Mouse (Mus musculus): ENCODE results near the gene Clec9a. TPM values are rescaled to one million over a fixed set of nuclear protein-coding genes. Genes with fewer than 3 reads are reported as not detected.

The Clec9a gene
- polyA plus RNA-seq, 1 experiment from 2014 or later = 0.13 TPM

DNA sequence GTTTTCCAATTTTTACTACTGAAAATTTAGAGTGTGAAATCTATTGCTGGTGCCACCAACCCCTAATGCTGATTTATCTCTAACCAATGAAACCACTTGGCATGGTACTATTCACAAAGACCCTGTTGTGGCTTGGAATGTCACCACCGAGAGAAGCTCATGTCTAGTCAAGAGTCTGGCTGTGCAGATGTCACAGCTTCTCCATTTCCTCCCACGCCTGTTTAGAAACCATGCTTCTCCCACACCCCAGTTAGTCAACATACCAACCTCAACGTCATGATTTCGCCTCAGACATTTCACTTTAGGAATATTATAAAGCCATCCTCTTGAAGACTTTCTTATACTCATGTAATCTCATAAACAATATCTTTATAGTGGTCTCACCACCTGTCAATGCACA is 18.6 kb downstream of the Clec9a start:
- H3K4me1 ChIP-seq = peaks cover 15% of the 10 kb centered on the region
- H3K27me3 ChIP-seq = no peaks in the 10 kb centered on the region
- no peak overlapping the region for H3K4me3 ChIP-seq
- no peak overlapping the region for H3K27ac ChIP-seq
- no peaks in the 10 kb centered on the region for H3K9me3 ChIP-seq
- no peak overlapping the region for H3K4me2 ChIP-seq (replicated peaks)
- H3K9ac ChIP-seq = no peak overlapping the region
- WGBS = 75% methylated on average over 4 of the region's 4 CpGs
- no peak for ATAC-seq (ENCODE audit: low FRiP score, low read depth)
- H3K36me3 ChIP-seq = no peaks in the 10 kb centered on the region

DNA sequence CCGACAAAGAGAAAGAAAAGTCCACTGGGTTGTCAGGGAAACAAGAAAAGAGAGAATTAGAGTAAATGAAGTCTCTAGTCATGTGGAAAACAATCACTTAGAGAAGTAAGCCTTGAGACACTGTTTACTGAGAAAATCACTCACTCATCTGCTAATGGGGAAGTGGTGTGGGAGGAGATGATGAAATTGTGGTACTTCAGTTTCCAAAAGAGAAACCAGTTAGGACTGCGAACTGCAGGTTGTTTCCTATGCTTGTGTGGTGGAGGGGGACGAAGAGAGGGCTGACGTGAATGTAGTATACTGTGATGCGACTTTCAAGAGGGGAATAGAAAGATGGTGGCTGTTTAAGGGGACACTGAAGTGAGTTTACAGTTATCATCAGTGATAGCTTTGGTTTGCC is 25.6 kb downstream of the Clec9a start:
- H3K4me1 ChIP-seq = no peaks in the 10 kb centered on the region
- H3K4me3 ChIP-seq = no peak overlapping the region
- no peak overlapping the region for H3K4me2 ChIP-seq (replicated peaks)
- no peaks in the 10 kb centered on the region for H3K36me3 ChIP-seq
- no peak for ATAC-seq (ENCODE audit: low FRiP score, low read depth)
- H3K9me3 ChIP-seq = no peaks in the 10 kb centered on the region
- WGBS = 86% methylated on average over 5 of the region's 5 CpGs
- no peak overlapping the region for H3K27ac ChIP-seq
- no peak overlapping the region for H3K9ac ChIP-seq
- H3K27me3 ChIP-seq = no peaks in the 10 kb centered on the region

DNA sequence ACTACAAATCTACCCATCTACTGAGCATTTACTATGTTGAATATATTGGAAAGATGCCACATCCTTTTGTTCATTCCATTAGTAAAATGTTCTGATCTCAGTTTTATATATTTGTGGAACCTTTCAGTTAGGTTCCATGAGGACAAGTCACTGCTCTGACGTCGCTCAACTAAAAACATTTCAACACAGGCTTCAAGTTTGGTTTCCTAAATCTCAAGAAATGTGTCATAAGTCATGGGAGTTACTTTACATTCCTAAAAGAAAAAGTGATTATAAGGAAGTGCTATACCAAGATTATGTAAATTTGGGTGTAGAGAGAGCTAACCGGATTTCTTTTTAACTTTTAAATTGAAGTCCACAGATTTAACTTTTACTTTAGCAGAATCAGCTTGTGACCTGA is 27.4 kb downstream of the Clec9a start:
- no peak overlapping the region for H3K27ac ChIP-seq
- H3K27me3 ChIP-seq = no peaks in the 10 kb centered on the region
- H3K4me3 ChIP-seq = no peak overlapping the region
- no peak for ATAC-seq (ENCODE audit: low FRiP score, low read depth)
- no peaks in the 10 kb centered on the region for H3K9me3 ChIP-seq
- H3K36me3 ChIP-seq = no peaks in the 10 kb centered on the region
- no peak overlapping the region for H3K9ac ChIP-seq
- WGBS = 89% methylated on average over 3 of the region's 3 CpGs
- H3K4me1 ChIP-seq = no peaks in the 10 kb centered on the region
- H3K4me2 ChIP-seq (replicated peaks) = no peak overlapping the region

DNA sequence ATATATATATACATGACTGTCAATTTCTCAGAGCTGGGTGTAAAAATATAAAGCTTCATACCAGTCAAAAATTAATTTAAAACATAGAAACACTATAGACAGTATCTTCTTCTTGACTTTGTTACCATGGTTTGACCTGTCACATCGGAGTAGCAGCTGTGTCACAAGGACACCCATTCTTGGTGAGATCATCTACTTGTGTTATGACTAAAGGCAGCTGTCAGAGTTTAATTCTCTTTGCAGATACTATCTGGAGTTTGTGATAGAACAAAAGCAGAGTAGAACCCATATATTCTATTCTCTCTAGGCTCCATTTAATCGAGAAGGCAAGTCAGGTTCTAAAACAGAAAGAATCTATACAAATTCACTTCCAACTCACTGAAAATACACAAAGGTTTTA is 29.4 kb downstream of the Clec9a start:
- Histone ChIP-seq H3K27me3 (no peaks in the 10 kb centered on the region), H3K36me3 (no peaks in the 10 kb centered on the region), H3K9ac (no peak overlapping the region), H3K4me3 (no peak overlapping the region), H3K4me1 (no peaks in the 10 kb centered on the region), H3K4me2 (replicated peaks) (no peak overlapping the region), H3K27ac (no peak overlapping the region), H3K9me3 (no peaks in the 10 kb centered on the region)
- no peak for ATAC-seq (ENCODE audit: low FRiP score, low read depth)
- WGBS = 90% methylated on average over 2 of the region's 2 CpGs

DNA sequence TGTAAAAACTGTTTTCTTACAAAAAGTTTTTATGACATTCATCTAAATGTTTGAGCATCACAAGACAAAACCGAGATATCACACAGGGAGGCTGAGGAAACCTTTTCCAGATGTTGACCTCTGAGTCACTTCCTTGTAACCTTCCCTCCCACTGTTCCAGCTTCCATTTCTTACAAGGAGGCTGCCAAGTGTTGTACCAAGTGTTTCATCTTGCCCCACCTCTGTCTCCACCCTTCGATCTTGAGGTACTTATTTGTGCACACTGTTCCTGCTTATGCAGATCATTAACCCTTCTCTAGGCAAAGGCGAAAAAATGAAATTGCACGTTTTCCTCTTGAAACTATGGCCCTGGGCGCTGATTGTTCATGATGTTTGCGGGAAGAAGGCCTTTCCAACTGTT is 41.1 kb downstream of the Clec9a start:
- no peaks in the 10 kb centered on the region for H3K27me3 ChIP-seq
- no peaks in the 10 kb centered on the region for H3K36me3 ChIP-seq
- no peak overlapping the region for H3K9ac ChIP-seq
- 52% methylated on average over 6 of the region's 6 CpGs for WGBS
- no peaks in the 10 kb centered on the region for H3K4me1 ChIP-seq
- no peak overlapping the region for H3K27ac ChIP-seq
- H3K4me2 ChIP-seq (replicated peaks) = no peak overlapping the region
- no peak overlapping the region for H3K4me3 ChIP-seq
- no peak for ATAC-seq (ENCODE audit: low FRiP score, low read depth)
- H3K9me3 ChIP-seq = no peaks in the 10 kb centered on the region

DNA sequence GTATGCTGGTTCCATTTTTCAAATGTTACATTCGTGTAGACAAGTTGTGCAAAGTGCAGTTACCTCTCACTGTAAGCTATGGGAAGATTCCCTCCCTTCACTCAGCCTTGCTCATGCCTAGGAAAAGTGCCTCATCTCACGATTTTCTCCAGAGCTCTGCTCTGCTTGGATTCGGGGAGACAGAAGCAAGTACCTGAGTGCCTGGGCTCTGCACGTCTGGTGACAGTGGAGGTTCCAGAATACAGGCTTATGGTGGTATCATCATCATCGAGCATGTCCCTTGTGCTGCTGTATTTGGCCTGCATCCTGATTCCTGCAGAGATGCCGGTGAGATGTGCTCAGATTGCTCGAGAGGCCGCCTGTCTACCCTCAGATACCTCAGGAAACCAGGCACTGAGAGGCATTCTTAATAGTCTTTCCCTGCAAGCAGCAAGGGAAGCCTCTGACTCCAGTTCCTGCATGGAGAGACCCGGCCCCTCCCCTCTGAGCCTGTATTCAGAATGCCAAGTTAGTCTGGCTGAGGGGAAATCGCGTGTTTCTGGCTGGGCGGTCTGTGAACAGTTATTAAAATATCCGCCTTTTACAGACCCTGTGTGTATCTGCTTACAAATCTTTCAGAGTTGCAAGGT is 42.9 kb downstream of the Clec9a start, which contains the start of gene Clec1a:
TSS of gene Clec1a (minus strand) at position 590 of the 629 bp plus-strand sequence.
- no peaks in the 10 kb centered on the region for H3K9me3 ChIP-seq
- H3K36me3 ChIP-seq = no peaks in the 10 kb centered on the region
- no peaks in the 10 kb centered on the region for H3K4me1 ChIP-seq
- peak; percentile 32; the same call in 1 of the 2 replicates for ATAC-seq (ENCODE audit: low FRiP score, low read depth)
- H3K27ac ChIP-seq = no peak within 1 kb of the TSS
- 52% methylated on average over 13 of the region's 13 CpGs for WGBS
- H3K4me3 ChIP-seq = no peak within 1 kb of the TSS
- H3K9ac ChIP-seq = peak within 1 kb of the TSS; percentile 35; the same call in 1 of the 2 replicates
- H3K4me2 ChIP-seq (replicated peaks) = 0 out of 2 replicates have a peak within 1 kb of the TSS, but pooled peaks have one; percentile 16
- no peaks in the 10 kb centered on the region for H3K27me3 ChIP-seq

DNA sequence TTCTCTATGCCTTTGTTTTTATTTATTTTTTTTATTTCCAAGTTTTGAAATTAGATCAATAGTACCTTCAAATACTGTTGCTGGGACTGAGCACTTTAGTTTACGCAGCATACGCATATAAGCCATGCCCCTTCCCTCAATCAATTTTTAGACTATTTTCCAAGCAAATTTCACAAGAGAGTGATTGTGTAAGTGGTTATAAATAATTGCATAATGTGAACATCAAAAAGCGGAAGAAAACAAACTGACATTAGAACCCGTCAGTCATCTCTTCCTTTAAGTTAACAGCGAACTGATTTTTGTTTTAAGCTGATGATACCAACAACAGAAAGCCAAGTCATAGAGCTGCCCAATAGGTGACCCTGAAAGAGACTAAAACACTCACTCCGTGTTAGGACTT is 62.7 kb downstream of the Clec9a start:
- Histone ChIP-seq H3K36me3 (no peaks in the 10 kb centered on the region), H3K4me1 (no peaks in the 10 kb centered on the region), H3K4me2 (replicated peaks) (no peak overlapping the region), H3K4me3 (no peak overlapping the region), H3K9ac (no peak overlapping the region), H3K27ac (no peak overlapping the region), H3K27me3 (no peaks in the 10 kb centered on the region), H3K9me3 (no peaks in the 10 kb centered on the region)
- no peak for ATAC-seq (ENCODE audit: low FRiP score, low read depth)
- WGBS = 90% methylated on average over 6 of the region's 6 CpGs

DNA sequence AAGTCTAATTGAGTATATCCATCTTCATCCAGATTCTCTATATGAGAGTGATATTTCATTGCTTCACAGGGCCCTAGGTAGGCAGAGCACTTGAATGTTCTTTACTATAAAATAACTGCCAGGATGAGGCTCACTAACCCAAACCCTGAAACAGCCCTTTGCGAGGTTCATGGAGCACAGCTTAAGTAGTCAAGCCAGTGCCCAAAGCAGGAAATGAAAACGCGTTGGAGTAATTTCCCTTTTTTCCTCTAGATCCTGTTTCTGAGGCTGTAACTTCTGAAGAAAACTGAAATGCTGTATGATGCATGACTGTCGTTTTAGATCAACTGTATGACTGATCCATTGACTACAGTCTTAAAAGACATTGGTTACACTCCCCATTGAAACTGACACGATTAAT is 64.0 kb downstream of the Clec9a start:
- H3K9me3 ChIP-seq = no peaks in the 10 kb centered on the region
- no peaks in the 10 kb centered on the region for H3K4me1 ChIP-seq
- H3K36me3 ChIP-seq = no peaks in the 10 kb centered on the region
- no peaks in the 10 kb centered on the region for H3K27me3 ChIP-seq
- H3K4me2 ChIP-seq (replicated peaks) = no peak overlapping the region
- ATAC-seq (ENCODE audit: low FRiP score, low read depth) = no peak
- no peak overlapping the region for H3K4me3 ChIP-seq
- H3K9ac ChIP-seq = no peak overlapping the region
- WGBS = 68% methylated on average over 5 of the region's 5 CpGs
- no peak overlapping the region for H3K27ac ChIP-seq

Other genes starting within 250 kb of the Clec9a start
- 0.15 TPM in 1 of 2 replicates, not detected in the other for gene Clec2d, start 228.2 kb upstream of the Clec9a start, polyA plus RNA-seq (2015; fragmentation: Nextera tagmentation; extraction: Ambion mirVana)
- gene Cd69, start 133.4 kb upstream of the Clec9a start, polyA plus RNA-seq (2015; fragmentation: Nextera tagmentation; extraction: Ambion mirVana) = 0.08 and 0.11 TPM in 2 replicates
- gene 4922502D21Rik, start 77.1 kb upstream of the Clec9a start, polyA plus RNA-seq (2015; fragmentation: Nextera tagmentation; extraction: Ambion mirVana) = not detected in 2 replicates
- gene Clec12a, start 66.2 kb upstream of the Clec9a start, polyA plus RNA-seq (2015; fragmentation: Nextera tagmentation; extraction: Ambion mirVana) = 0.95 and 1.0 TPM in 2 replicates
- 0.09 and 0.14 TPM in 2 replicates for gene Clec12b, start 23.0 kb upstream of the Clec9a start, polyA plus RNA-seq (2015; fragmentation: Nextera tagmentation; extraction: Ambion mirVana)
- 1.6 and 2.1 TPM in 2 replicates for gene Clec1b, start 11.6 kb upstream of the Clec9a start, polyA plus RNA-seq (2015; fragmentation: Nextera tagmentation; extraction: Ambion mirVana)
- gene Clec1a, start 43.1 kb downstream of the Clec9a start, polyA plus RNA-seq (2015; fragmentation: Nextera tagmentation; extraction: Ambion mirVana) = 2.3 TPM in 2 replicates
- gene Olr1, start 98.3 kb downstream of the Clec9a start, polyA plus RNA-seq (2015; fragmentation: Nextera tagmentation; extraction: Ambion mirVana) = not detected in 2 replicates
- 0.06 TPM in 1 of 2 replicates, not detected in the other for gene Tmem52b, start 103.7 kb downstream of the Clec9a start, polyA plus RNA-seq (2015; fragmentation: Nextera tagmentation; extraction: Ambion mirVana)
- gene Gabarapl1, start 124.3 kb downstream of the Clec9a start, polyA plus RNA-seq (2015; fragmentation: Nextera tagmentation; extraction: Ambion mirVana) = 55.4 and 55.5 TPM in 2 replicates
- not detected in 2 replicates for gene Klre1, start 169.0 kb downstream of the Clec9a start, polyA plus RNA-seq (2015; fragmentation: Nextera tagmentation; extraction: Ambion mirVana)
- gene Klrd1, start 182.9 kb downstream of the Clec9a start, polyA plus RNA-seq (2015; fragmentation: Nextera tagmentation; extraction: Ambion mirVana) = 0.26 TPM in 1 of 2 replicates, not detected in the other
- gene Klrk1, start 215.0 kb downstream of the Clec9a start, polyA plus RNA-seq (2015; fragmentation: Nextera tagmentation; extraction: Ambion mirVana) = 0.04 and 0.18 TPM in 2 replicates
- gene Klrc3, start 234.5 kb downstream of the Clec9a start, polyA plus RNA-seq (2015; fragmentation: Nextera tagmentation; extraction: Ambion mirVana) = not detected in 2 replicates